Mouse (Mus musculus): ENCODE measurements around the gene Papolb.

Papolb gene

GRCm38 (mm10) chr5:142520360-142520759 is 9.5 kb downstream of the Papolb start:
- DNase-seq (ENCODE audit: low read depth in 1 of 2, low spot score in 2 of 2): no peak

- no peak for DNase-seq (ENCODE audit: low read depth in 1 of 2, low spot score in 2 of 2)
Measured at GRCm38 (mm10) chr5:142518973-142519372, 10.9 kb downstream of the Papolb start.

DNA sequence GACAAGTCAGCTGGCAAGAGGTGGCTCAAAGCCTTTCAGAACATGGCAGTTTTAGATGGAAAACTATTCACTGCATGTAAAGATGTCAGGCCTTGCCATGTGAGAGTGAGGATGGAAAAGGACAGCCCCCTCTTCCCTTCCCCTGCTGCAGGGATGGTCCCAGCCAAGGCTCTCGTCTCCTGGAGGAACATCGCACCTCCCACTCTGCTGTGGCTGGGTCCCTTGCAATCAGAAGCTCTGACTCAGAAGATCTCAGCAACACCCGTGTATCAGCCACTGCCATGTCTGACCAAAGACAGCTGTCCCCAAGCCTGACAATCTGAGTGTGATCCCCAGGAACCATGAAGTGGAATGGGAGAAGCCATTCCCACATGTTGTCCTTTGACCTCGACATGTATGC is 17.8 kb downstream of the Papolb start:
- DNase-seq (ENCODE audit: low read depth in 1 of 2, low spot score in 2 of 2): no peak

DNA sequence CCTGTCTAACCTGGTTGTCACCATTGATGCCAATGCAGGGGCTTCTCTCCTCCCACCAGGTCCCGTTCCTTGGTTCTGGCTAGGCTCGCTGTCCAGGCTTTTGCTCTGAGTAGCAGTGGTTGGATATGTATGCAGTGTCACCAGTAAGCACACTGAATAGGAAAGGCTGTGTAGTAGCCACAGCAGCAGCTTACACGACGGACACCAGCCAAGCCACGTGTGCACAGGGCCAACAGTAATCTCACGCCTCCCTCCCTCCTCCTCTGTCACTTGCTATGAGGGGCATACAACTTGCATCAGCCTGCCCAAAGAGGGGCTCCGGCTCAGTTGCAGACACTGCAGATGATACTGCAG is 19.8 kb downstream of the Papolb start:
- no peak for DNase-seq (ENCODE audit: low read depth in 1 of 2, low spot score in 2 of 2)

DNA sequence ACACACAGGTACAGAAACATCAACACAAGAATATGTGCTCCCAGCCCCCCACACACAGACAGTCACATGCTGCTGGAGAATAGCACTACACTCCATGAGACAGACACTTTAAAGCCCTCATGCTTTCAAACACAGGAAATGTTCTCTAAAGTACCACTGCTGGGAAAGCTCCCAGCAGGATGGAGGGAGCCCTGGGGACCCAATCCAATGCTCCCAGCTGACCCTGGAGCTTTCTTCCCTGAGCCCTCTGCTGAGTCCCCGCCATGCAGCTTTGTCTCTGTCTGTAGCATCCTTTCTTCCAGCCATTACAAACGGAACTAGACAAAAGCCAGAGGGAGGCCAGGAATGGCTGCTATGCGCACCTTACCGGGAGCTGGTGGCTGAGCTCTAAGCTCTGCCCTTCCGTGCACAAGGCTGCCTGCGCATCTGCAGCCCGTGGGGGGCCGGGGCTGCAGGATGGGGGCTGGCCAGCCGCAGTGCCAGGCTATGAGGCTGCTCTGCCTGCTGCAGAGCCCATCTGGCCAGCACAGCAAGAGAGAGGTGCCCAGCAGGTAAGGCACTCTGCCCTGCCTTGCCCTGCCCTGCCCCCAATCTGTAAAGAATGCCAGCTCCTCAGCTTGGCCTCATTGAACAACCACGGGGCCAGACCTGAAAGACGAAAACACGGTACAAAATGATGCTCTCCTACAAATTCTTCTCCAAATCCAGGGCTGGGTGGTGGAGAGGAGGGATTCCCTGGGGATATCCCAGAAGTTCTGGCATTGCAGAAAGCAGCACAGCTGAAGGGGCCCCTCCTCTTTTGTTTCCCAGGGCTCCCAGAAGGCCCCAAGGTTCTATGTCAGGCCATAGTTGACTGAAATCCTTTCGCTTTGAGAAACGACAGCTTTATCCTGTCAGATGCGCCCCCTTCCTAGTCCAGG is 20.5 kb downstream of the Papolb start:
- DNase-seq (ENCODE audit: low read depth in 1 of 2, low spot score in 2 of 2): no peak

DNA sequence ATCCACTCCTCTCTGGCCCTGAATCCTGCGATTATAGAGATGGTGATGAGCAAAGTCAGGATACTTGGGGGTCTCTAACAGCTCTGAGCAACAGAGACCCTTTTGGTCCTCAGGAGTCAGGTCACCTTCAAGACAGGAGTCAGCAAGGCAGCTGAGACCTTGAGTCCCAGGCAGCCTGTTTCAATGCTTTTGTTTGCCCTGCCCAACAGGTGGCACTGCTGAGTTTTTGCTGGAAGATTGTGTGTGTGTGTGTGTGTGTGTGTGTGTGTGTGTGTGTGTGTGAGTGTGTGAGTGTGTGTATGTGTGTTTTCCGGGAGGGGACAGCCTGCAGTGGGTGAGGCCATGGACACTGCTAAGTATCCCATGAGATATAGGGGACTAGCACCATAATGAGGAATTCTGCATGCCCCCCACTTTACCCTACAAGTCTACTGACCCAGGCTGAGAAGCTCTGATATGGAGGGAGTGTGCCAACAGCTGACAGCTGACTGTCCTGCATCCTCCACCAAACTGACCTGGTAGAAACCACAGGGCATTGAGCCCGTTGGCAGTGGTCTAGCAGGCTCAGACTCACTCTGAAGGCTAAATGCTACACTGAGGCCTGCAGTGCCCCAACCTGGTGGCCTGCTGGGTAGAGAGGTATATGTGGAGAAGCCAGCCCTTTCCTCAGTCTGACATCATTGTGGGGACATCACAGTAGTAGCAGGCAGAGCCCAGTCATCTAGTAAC is 24.0 kb downstream of the Papolb start:
- no peak for DNase-seq (ENCODE audit: low read depth in 1 of 2, low spot score in 2 of 2)

- DNase-seq (ENCODE audit: low read depth in 1 of 2, low spot score in 2 of 2): no peak
Measured at GRCm38 (mm10) chr5:142504175-142504574, 25.7 kb downstream of the Papolb start.

DNA sequence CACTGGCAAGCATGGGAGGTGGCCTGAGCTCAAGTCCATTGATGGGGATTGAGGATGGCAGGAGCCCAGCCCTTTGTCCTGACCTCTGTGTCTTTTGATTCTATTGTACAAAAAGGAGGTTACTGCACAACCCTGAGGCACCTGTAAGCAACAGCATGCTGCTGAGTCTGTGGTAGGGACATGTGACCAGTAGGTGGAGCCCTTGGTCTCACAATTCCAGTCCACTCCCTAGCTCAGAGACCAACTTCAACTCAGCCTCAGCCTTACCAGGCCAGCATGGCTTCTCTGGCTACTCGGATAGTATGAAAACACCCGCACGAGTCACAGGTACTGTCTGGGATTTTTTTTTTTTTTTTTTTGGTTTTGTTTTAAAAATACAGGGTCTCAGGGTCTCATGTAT is 27.5 kb downstream of the Papolb start:
- peak in 1 of 2 experiments; percentile 6 for DNase-seq (ENCODE audit: low read depth in 1 of 2, low spot score in 2 of 2)

DNA sequence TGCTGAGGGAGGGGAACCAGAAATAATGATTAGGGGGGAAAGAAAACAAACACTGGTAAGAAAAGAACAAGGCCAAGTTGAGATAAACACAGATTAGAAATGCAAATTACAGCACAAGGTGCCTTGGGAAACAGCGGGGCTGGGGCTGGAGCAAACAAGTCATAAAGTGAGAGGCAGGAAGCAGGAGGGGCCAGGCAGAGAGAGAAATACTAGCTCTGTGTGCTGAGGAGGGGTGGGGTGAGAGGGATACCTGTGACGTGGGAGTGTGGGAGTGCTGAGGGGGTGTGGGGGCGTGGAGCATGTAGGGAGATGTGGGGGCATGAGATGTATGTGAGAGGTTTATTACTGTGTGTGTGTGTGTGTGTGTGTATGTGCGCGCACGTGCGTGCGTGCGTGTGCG is 29.0 kb downstream of the Papolb start:
- no peak for DNase-seq (ENCODE audit: low read depth in 1 of 2, low spot score in 2 of 2)

DNA sequence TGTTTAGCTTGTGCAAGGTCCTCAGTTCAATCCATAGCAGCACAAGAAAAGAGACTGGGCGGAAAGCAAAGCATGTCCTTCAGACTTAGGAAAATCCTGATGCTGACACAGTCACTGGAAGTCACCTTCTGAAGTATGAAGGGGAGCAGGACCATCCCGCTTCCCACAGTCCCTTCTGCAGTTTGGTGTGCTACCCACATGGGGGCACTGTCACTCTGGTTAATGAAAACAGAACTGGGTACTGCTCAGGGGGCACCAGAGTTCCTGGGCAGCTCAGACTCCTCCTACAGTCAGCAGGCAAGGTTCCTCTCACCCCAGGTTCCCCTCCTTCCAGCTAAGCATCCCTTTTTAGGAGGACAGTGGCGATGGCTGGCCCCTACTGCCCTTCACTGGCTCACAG is 30.9 kb downstream of the Papolb start:
- no peak for DNase-seq (ENCODE audit: low read depth in 1 of 2, low spot score in 2 of 2)

- DNase-seq (ENCODE audit: low read depth in 1 of 2, low spot score in 2 of 2): no peak
Measured at GRCm38 (mm10) chr5:142495321-142496096, 34.4 kb downstream of the Papolb start.

DNA sequence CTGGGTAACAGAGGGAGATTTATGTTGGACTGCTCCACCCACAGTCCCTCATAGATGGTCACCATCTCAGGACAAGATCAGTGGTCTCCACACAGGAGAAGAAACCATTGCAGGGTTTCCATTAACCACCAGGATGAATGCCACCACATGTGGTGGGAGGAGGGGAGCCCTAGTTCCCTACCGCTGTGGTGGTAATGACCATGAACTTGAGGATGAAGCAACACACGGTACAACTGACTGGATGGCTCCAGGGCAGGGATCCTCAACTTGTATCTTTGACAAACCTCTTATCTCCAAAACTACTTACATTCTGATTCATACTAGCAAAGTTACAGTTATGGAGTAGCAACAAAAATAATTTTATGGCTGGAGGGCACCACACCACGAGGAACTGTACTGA is 36.6 kb downstream of the Papolb start:
- DNase-seq (ENCODE audit: low read depth in 1 of 2, low spot score in 2 of 2): no peak

- no peak for DNase-seq (ENCODE audit: low read depth in 1 of 2, low spot score in 2 of 2)
Measured at GRCm38 (mm10) chr5:142489955-142490707, 39.7 kb downstream of the Papolb start.

DNA sequence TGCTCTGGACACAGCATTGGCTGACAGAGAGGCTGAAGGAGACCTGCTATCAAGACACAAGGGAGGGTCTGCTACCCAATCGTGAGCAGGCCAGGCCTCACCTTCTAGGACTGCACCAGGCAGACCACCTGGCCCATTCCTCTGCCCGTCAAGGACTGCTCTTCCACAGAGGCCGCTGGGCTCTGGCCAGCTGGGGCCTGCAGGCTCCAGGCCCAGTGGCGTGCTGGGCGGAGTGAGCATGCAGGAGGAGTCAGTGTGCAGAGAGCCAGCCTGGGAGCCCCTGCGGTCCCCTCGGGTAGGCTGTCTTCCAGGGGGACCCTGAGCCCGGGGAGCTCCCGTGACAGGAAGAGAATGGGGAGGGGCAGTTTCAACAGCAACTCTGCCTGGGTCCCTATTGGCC is 43.2 kb downstream of the Papolb start:
- DNase-seq (ENCODE audit: low read depth in 1 of 2, low spot score in 2 of 2): no peak

DNA sequence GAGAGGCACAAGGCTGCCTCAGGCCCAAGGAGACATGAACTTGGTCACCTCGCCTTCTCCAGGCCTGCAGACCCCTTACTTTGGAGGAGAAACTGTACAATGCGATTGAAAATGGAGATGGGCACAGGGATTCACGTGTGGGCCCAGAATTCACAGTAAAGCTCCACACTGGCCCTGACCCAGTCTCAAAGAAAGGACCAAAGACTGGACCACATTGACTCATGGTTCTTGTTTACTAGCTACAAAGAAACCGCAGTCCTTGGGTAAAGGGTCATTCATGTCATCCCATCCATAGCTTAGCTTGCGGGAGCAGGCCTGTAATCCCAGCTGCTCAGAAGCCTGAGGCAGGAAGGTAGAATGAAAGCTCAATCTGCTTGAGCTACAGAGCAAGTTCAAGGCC is 46.3 kb downstream of the Papolb start:
- no peak for DNase-seq (ENCODE audit: low read depth in 1 of 2, low spot score in 2 of 2)

GRCm38 (mm10) chr5:142482512-142482911 is 47.4 kb downstream of the Papolb start:
- DNase-seq (ENCODE audit: low read depth in 1 of 2, low spot score in 2 of 2): no peak

DNA sequence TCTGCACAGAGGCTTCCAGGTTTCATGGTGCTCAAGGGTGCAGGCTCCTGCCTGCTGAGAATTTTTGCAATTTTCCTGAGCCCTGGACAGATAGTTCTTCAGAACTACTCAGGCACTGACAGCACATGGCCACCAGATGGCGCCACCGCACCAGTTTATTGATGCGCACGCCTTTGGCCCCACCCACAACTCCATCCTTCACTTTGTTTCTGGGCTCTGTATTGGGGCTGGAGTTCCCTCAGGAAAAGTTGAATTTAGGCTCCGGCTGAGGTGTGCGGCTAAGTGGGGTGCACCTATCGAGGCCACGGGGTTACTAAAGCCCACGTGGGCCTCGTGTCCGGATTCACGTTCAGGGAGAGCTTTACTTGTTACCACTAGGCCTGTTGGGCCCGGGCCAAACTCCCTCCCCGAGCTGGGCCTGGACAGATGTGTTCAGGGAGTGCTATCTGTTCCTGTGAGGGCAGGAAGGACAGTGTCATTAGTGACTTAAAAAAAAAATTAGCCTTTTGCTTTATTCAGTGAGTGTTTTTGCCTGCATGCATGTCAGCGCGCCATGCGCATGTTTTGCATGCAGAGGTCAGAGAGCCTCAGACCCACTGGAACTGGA is 50.9 kb downstream of the Papolb start:
- DNase-seq (ENCODE audit: low read depth in 1 of 2, low spot score in 2 of 2): peak in 1 of 2 experiments; percentile 55

DNA sequence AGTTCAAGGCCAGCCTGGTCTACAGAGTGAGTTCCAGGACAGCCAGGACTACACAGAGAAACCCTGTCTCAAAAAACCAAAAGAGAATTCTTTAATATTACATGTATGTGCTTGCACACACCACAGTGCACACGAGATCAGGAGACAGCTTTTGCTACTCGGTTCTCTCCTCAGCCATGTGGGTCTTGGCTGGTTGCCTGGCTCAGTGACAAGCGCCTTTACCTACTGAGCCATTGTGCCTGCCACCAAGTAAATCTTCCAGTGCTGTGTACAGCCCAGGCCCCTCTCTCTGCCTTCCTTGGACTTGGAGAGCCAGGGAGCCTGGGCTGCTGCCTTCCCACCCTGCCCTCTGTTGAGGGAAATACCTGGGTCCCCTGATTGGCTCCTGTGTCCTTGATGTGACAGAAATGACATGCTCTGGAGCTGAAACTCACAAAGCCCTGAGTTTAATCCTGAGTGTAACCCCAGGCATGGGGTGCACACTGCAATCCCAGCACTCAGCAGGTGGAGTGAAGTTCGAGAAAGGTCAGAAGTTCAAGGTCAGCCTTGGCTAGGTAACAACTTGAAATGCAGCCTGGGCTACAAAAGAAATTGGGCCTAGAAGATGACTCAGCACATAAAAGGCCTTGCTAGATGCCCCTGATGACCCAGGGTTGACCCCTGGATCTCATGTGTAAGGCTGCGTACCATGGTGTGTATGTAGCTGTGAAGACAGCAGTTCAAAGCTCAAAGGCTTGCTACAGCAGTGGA is 51.8 kb downstream of the Papolb start:
- DNase-seq (ENCODE audit: low read depth in 1 of 2, low spot score in 2 of 2): no peak

DNA sequence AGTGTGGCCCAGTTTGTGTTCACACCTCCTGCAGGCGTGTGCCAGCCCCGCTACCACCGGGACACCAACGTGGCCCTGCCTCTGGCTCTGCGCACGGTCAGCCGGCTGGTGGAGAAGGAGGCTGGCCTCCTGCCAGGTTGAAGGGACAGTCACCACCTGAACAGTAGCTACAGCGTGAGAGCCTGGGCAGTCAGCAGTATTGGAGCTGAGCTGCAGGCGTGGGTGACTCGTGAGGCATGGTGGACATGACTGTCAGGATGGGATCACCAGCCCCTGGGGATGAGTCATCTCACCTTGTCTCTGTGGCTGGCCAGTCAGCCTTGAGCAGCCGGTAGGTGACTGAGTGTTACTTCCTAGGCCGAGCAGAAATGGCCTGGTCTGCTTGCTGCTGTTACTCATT is 52.5 kb downstream of the Papolb start:
- DNase-seq (ENCODE audit: low read depth in 1 of 2, low spot score in 2 of 2): no peak
